Mouse (Mus musculus): ENCODE data around the gene Chrnb2. TPM values are rescaled to one million over a fixed set of nuclear protein-coding genes. Genes with fewer than 3 reads are reported as not detected.
"Not testable (repeated sequence)": the region's sequence is repeated elsewhere in the genome, so short reads cannot be mapped to it uniquely, and the experiment has no call there.

The Chrnb2 gene
- total RNA-seq (2015) (0.21 and 0.91 TPM in 2 replicates), total RNA-seq (2017) (0.49 and 0.51 TPM in 2 replicates)

DNA sequence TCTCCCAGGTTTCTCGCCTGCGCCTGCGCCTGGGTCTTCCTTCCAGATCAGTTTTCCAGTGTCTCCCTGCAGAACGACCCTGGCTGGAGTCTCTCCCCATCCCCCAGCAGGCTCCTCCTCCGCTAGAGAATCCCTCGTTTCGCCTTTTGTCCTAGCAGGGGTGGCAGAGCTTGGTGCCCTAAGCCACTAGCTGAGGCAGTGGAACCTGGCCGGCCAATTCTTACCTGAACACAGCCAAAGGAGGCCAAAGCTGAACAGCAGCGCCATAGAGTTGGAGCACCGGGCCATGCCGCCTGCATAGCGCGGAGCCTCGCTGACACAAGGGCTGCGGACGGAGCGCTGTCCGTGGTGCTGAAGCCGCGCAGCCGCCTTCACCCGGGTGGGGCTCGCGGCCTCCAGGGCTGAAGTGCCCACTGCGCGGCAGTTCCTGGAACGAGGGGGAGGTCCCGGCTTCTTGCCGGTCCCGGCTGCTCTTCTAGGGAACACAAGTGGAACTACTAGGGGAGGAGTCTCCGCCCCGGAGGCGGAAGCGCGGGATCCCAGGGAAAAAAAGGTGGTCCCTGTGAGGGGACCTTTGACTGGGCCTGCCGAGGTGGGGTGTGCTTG is at the start of gene Chrnb2:
Gene Chrnb2 (minus strand): TSS at position 514 of the 606 bp plus-strand sequence.
- ATAC-seq (ENCODE audit: poor library complexity, severe bottlenecking): peak; percentile 93

DNA sequence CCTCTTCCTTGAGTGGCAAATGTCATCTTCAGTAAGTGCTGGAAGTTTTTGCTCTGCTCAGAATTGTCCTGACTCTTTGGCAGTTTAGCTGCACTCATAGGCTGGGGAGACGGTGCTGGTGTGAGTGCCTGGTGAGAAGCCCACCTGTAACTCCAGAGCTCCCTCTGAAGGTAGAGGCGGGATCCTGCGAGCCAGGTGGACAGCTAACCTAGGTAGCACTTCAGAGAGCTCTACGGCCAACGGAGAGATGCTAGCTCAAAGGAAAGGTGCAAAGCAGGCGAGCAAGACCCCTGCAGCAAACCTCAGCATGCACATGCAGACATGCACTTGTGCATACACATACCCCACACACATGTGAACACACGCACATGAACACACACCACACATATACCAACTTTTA is 49.6 kb upstream of the Chrnb2 start:
- no peak for ATAC-seq (ENCODE audit: poor library complexity, severe bottlenecking)

DNA sequence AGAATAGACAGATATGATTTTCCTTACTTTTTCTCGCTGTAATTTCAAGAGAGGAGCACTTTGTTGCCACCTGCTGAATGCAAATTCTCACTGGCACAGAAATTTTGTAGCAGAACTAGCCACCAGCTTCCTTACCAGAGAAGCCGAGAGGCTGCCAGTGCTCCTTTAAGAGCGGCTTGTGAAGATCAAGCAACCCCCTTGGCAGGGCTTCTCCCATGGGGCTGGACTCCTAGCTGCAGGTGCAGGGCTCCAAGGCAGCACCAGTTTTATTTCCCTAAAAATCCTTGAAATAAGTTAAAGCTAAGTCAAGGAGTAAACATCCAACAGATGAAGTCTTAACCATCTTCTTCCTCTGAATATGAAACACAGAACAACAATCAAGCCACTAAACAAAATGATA is 47.7 kb upstream of the Chrnb2 start:
- ATAC-seq (ENCODE audit: poor library complexity, severe bottlenecking): no peak

DNA sequence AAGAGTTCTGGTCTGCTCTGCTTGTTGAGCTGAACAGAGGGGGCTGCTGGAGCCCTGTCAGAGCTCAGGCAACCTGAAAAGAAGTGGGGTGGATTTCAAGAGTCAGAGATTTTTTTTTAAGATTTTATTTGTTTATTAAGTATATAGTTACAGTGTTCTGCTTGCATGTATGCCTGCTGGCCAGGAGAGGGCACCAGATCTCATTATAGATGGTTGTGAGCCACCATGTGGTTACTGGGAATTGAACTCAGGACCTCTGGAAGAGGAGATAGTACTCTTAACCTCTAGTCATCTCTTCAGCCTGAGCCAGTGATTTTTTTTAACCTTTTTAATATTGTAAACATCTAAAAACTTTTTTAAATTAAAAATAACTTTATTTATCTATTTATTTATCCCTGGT is 46.4 kb upstream of the Chrnb2 start:
- no peak for ATAC-seq (ENCODE audit: poor library complexity, severe bottlenecking)

DNA sequence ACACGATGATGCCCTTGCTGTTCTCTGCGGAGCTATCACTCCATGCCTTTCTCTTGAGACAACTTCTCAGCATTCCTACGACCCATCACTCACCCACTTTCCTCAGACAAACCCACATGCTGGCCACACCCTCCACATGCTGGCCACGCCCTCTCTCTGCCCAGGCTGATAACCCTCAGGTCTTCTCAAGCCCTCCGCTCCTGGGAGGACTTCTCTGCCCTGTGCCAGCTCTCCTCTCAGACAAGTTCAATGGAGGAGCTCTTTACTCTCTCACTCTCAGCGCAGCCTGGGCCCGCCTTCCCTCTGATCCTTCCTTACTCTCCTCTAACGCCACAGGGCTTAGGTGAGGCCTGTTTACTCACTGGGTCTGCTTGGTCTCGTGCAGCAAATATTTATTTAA is 44.2 kb upstream of the Chrnb2 start:
- ATAC-seq (ENCODE audit: poor library complexity, severe bottlenecking): no peak

DNA sequence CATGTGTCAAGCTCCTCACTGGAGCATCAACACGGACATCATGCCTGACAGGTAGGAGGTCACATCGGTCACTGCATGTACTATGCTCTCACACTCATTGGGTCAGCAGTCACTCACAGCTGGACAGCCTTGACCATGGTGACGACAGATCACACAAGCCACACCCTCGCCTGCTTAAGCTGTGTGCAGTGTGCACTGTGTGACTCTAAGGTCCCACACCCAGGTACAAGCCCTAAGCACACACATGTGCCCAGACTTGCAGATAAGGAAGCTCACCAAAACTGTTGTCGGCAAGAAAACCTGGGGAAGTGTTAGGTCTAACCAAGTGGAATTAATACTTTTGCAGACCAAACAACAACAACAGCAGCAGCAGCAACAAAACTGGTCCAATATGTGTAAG is 43.4 kb upstream of the Chrnb2 start:
- ATAC-seq (ENCODE audit: poor library complexity, severe bottlenecking): no peak

DNA sequence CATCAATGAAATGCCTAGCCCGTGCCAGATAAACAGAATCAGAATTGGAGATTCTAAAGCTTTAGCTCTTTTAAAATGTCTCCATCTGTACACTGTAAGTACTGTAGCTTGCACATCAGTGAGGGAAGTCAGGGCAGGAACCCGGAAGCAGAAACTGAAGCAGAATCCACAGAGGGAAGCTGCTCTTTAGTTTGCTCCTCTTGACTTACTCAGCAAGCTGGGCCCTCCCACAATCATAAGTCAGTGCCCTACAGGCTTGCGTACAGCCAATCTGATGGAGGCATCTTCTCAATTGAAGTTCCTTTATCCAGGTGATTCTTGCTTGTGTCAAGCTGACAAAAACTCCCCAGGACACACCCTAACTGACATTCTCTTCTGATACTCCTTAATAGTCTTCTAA is 42.7 kb upstream of the Chrnb2 start:
- no peak for ATAC-seq (ENCODE audit: poor library complexity, severe bottlenecking)

DNA sequence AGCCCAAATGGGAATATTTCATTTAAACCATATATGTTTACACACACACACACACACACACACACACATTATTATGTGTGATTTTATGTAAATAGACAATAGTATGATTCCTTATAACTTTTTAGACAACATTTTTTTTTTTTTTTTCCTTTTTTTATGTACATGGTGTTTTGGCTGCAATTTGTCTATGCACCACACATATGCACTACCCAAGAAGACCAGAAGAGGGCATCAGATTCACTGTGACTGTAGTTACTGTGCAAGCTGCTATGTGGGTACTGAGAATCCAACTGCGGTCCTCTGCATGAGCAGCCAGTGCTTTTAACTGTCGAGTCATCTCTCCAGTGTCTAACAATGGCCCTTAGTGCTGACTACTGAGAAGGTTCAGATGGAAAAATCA is 42.3 kb upstream of the Chrnb2 start:
- no peak for ATAC-seq (ENCODE audit: poor library complexity, severe bottlenecking)

DNA sequence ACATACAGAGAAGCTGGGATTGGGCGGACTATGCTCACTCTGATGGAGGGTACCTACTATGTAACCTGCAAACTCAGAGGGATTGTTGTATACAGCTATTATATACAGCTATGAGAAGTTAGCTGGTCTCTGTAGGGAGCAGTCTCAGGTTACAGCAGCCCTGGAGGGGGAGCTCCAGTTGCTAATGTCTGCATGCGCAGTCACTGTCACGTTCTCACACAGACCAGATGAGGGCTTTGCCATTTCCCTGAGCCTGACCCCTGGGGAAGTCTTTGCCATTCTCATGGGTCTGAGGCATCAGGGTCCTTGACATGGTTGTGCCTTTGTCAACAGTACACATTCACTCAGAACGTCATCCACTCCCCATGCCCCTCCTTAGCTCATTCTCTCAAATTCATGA is 40.7 kb upstream of the Chrnb2 start:
- no peak for ATAC-seq (ENCODE audit: poor library complexity, severe bottlenecking)

DNA sequence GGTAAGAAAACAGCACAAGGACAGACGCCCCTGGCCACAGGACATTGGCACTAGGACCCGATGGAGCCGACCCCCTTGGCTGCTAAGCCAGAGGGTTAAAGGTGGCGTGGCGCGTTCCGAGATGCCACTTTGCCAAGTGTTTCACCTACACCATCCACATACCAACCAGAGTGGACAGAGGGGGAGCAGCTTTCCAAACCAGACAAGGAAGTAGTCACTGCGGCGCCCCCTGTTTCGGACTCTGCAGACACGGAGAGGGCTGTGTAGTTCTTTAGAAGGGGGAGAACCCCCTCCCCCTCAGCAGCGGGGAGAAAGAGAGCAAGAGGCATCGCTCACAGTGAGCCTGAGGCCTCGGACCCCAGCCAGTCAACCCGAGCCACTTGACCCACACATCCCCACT is 38.4 kb upstream of the Chrnb2 start:
- ATAC-seq (ENCODE audit: poor library complexity, severe bottlenecking): no peak

DNA sequence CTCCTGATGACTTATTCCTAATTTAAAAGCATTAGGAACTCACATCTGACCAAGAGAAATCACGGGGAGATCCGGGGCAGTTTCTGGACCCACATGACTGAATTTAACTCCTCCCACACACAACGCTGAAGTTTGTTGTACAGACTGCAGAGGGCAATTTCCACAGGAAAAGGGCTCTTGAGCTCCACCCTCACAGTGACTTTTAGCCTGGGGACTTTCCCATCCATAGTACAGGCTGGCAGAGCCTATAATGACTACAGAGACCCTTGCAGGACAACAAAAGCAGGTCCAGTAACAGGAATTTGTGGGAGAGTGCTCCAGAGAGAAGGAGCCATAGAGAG is 37.0 kb upstream of the Chrnb2 start:
- peak; percentile 69 for ATAC-seq (ENCODE audit: poor library complexity, severe bottlenecking)

DNA sequence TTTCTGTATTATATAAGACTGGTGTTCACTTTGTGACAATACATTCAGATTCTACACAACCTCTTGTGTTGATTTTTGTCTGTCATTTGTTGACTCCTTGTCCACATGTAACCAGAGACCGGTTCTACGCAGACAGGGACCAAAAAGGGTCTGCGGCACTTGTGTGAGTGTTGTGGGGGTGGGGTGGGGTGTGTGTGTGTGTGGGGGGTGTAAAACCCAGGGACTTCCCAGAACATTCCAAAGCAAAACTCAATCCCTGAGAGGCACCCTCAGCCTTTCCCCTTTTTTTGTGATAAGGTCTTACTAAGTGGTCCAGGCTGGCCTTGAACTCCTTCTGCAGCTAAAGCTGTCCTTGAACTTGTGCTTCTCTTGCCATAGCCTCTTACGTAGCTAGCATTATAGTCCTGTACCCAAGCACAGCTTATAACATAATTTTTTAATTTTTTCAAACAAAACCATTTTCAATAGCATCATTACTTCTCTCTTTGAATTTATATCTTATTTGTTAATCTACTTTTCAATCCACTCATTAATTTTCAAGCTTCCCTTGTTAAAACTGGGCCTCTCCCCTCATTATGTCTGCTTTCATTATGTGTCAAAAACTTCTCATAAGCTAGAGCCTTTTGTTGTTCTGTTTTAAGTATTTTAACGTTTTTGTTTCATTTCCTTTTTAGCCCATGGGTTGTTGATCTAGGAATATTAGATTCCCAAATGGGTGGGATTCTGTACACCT is 36.5 kb upstream of the Chrnb2 start:
- ATAC-seq (ENCODE audit: poor library complexity, severe bottlenecking): no peak

DNA sequence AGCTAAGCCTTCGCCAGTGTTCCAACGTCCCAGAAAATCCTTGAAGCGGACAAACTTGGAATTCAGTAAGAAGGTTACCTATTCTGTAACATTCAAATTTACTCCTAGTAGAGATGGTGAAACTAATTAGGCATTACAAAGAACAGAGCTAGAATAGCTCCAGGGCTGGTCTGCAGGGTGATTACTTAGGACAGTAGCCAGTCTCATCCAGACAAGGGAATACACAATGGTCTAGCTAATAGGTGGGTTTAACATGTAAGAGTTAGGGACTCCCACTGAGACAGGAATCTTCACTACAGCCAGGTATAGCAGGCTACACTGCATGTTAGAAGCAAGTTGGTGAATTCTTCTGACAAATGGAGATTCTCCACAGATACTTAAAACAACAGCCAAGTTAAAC is 35.6 kb upstream of the Chrnb2 start:
- ATAC-seq (ENCODE audit: poor library complexity, severe bottlenecking): not testable (repeated sequence)

DNA sequence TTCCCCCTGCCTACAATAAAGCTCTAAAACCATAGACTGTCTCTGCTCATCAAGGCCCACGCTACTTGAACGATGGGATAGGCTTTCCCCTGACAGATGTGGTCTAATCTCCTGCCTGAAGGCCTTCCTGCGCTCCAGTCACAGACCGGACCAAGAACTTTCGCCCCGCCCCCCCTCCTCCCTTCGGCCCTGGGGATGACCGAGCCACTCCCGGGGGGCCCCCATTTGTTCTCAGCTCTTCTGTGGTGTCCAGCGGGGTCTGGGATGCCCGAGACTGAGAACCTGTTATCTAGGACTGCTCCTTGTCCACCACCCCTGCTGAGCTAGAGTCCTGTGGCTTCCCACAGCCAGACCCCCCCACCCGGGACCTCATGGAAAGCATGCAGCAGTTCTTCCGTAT is 35.0 kb upstream of the Chrnb2 start:
- no peak for ATAC-seq (ENCODE audit: poor library complexity, severe bottlenecking)

DNA sequence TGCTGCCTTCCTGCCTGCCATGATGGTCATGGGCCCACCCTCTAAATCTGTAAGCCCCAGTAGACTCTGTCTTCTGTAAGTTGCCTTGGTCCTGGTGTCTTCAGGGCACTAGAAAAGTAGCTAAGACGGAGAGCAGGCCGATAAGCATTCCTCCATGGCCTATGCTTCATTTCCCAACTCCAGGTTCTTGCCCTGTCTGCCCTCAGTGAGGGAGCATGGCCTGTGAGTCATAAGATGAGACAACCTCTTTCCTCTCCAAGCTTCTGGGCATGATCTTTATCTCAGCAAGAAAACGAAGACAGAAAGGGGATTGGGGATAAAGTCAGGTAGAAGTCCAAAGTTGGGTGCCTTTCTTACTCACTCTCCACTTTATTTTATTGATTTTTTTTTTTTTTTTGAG is 34.1 kb upstream of the Chrnb2 start:
- ATAC-seq (ENCODE audit: poor library complexity, severe bottlenecking): no peak

DNA sequence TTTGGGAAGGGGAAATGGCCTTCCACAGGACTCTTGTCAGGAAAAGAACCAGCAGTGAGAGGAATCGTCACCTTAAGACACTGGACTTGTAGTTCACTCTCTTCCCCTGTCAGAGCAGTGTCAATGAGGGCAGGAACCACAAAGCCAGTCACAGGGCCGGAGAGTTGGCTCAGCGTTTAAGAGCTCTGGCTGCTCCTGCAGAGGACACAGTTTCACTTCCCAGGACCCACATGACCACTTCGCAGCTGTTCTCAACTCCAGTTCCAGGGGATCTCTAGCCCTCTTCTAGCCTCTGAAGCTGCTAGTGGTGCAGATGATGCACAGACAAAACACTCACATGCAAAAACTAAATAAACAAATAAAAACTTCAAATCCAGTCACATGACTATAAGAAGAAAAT is 31.9 kb upstream of the Chrnb2 start:
- ATAC-seq (ENCODE audit: poor library complexity, severe bottlenecking): peak; percentile 98

DNA sequence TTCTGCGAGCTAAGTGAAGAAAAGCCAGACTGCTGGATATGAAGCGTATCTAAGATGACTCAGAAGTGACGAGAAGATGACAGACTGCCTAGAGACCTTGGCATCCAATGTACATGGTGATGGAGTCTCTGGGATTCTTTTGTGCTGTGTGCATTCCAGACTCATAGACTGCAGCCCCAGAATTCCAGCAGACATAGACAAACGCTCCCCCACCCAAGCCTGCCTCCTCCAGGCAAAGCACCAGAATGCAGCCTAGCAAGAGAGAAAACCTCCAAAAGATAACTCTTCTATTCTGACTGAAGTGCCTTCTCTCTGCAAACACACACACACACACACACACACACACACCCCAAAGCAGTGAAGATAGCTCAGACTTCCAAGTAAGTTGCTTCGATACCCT is 31.3 kb upstream of the Chrnb2 start:
- 0 out of 2 replicates have a peak, but pooled peaks have one; percentile 12 for ATAC-seq (ENCODE audit: poor library complexity, severe bottlenecking)

DNA sequence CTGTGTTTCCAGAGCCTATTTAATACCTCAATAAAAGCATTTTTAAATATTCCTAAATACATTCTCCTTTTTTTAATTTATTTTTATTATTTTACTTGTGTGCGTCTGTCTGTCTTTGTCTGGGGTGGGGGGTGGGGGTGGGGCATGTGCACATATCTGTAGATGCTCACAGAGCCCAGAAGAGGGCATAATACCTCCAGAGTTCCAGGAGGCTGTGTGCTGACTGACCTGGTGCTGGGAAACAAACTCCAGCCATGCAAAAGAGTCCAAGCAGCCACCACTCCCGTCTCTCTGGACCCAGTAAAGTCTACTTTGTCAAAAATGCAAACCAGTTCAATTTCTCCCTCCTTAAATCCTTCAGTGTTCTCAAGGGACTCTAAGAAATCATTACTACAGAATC is 30.2 kb upstream of the Chrnb2 start:
- ATAC-seq (ENCODE audit: poor library complexity, severe bottlenecking): no peak

DNA sequence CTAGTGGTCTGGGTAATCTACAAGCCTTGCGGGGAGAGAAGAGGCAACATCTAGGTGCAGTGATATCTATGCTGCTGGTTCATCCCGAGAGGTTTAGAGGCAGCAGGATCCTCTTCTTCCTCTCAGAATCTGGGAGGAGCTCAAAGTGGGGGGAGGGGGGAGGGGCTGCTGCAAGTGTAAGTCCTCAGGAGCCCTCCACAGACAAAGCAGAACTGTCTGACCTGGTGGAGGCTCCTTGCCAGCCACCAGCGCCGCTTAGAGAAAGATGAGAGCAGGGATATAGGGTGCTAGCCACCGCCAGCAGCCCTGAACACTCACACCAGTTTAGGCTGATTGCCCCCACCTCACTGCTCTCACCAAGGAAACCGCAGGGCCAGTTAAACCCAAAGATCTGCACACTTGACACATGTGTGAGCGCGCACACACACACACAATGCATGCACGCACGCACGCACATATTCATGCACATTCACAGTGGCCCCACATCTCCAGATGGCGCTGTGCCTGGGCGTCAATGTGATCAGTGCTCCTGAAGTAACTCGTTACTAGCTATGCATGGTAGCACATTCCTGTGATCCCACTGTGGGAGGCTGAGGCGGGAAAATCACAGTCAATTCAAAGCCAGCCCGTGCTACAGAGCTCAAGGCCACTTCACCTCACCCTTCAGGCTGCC is 24.4 kb upstream of the Chrnb2 start:
- ATAC-seq (ENCODE audit: poor library complexity, severe bottlenecking): no peak

DNA sequence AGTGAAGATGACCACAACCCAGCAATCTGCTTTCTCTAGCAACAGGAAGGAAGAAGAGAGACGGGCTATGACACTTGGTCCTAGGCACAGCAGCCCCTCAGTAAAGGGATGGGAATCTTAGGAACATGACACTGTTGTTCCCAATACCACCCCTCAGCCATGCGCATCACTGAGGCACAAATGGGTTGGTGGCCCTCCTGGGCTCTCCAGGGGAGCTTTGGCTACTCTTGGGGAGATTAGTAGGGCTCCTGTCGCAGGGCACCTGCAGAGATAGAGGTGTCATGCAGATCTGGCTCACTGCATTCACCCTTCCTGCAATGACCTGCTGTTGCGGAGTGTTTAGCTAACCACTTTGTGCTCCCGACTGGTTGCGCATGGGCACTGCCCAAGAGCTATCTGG is 21.8 kb upstream of the Chrnb2 start:
- ATAC-seq (ENCODE audit: poor library complexity, severe bottlenecking): no peak

DNA sequence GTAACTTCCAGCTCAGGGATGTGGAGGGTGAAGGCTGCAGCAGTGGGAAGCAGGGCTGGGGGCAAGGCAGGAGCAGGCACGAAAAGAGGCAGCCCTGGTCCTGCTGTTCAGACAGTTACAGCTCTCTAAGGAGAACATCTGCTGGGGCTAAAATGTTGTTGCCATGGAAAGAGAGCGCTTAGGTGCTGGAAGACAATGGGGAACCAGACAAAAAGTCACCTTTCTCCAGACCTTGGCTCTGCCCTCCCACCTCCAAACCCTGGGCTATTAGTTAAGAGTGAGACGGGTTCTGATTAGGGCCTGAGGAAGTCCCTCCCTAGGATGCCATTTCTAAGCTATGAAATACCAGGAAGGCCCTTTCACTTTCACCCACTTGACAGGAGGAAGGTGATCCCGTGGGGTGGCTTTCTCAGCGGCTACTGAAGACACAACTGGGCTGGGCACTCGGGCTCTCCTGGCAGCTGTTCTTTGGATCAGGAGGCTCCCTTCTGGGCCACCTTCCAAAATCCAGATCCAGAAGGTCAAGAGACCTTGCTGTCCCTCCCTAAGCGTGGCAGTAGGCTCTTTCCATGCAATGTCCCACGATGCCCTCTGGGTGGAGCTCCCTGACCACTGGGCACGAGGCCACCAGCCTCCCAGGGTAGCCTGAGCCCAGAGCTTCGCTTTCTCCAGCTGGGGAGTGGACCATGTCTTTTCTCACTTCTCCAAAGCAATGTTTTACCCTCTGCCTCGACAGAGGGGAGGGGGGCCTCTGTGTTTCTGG is 20.7 kb upstream of the Chrnb2 start:
- ATAC-seq (ENCODE audit: poor library complexity, severe bottlenecking): peak; percentile 96

DNA sequence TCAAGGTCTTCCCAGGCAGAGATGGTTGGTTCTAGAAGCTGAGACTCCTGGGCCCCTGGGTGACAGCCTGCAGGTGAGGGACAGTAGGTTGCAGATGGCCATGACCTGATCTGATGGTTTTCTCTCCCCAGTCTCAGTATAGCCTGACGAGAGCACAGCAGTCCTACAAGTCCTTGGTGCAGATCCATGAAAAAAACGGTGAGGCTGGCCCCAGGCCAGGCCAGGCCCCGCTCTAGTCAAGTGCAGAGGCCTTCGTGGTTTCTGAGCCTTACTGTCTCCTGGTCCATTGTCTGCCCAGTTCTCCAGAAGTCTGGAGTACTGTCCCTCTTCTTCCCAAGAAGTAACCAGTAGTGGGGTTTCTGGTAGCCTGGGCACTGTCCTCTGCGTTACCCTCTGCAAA is 17.2 kb upstream of the Chrnb2 start:
- no peak for ATAC-seq (ENCODE audit: poor library complexity, severe bottlenecking)

All from megakaryocyte, adult 5-6 weeks (primary cell).